ENCODE assay signal across 8 mouse cellular contexts in genomic region chr13:28419950-28420381, GRCm38 (mm10).
DNase-seq lines count a peak whose midpoint lies in the region; ATAC-seq and TF ChIP-seq lines count a peak whose summit lies in the region.

No protein-coding gene starts in this region.

- TF ChIP-seq POLR2A in limb, embryonic 14.5 days (IDR thresholded peaks at IDR 0.05; ENCODE audit: borderline replicate concordance, extremely low read depth, insufficient read depth, insufficient read length): no peak
- peak; percentile 86 for TF ChIP-seq POLR2A in myocyte (IDR thresholded peaks at IDR 0.05; ENCODE audit: insufficient read length, low read depth)
- peak; percentile 68; the same call in 1 of the 2 replicates for TF ChIP-seq POLR2A in thymus, adult 2 months (IDR thresholded peaks at IDR 0.05; ENCODE audit: control insufficient read depth, extremely low read depth, insufficient read depth, low read length, poor library complexity)

- no peaks in the 10 kb centered on the region for H3K9me3 ChIP-seq in liver, embryonic 11.5 days (ENCODE audit: control insufficient read depth, low read length)
- H3K9me3 ChIP-seq in kidney, embryonic 16.5 days (ENCODE audit: low read length): no peaks in the 10 kb centered on the region
- H3K9me3 ChIP-seq in limb, embryonic 14.5 days (ENCODE audit: control insufficient read depth, low read length): no peaks in the 10 kb centered on the region

- peaks cover 28% of the 10 kb centered on the region for H3K79me2 ChIP-seq in myocyte (ENCODE audit: control insufficient read depth, insufficient read depth)

- H3K9ac ChIP-seq in liver, embryonic 11.5 days (ENCODE audit: low read depth, low read length): no peak overlapping the region
- H3K9ac ChIP-seq in kidney, embryonic 16.5 days (replicated peaks; ENCODE audit: low read length): 0 out of 2 replicates have a peak overlapping the region, but pooled peaks have one; percentile 27
- H3K9ac ChIP-seq in limb, embryonic 14.5 days (ENCODE audit: low read depth, low read length, severe bottlenecking): no peak overlapping the region

- WGBS in liver, embryonic 11.5 days: 58% methylated on average over 16 of the region's 16 CpGs
- 39% methylated on average over 16 of the region's 16 CpGs for WGBS in kidney, embryonic 16.5 days
- 44% methylated on average over 16 of the region's 16 CpGs for WGBS in limb, embryonic 14.5 days
- WGBS in thymus, adult 2 months: 13% methylated on average over 16 of the region's 16 CpGs

- DNase-seq in liver: peak; percentile 29
- no peak for DNase-seq in liver, embryonic 11.5 days (ENCODE audit: low spot score)
- peak; percentile 21 for DNase-seq in embryo, embryonic 10.5 days (ENCODE audit: low spot score)
- DNase-seq in heart, adult 9 months (ENCODE audit: low spot score in 2 of 2): peak; percentile 48 to 55
- no peak for DNase-seq in limb, embryonic 14.5 days (ENCODE audit: low spot score)
- DNase-seq in thymus, adult 2 months: peak; percentile 75

- H3K4me1 ChIP-seq in liver, embryonic 11.5 days (replicated peaks; ENCODE audit: control insufficient read depth, insufficient read depth, low read length): peaks cover 9% of the 10 kb centered on the region
- peaks cover 53% of the 10 kb centered on the region for H3K4me1 ChIP-seq in kidney, embryonic 16.5 days (ENCODE audit: insufficient read depth, low read length)
- peaks cover 40% of the 10 kb centered on the region for H3K4me1 ChIP-seq in limb, embryonic 14.5 days (ENCODE audit: control insufficient read depth, insufficient read depth, low read length)
- H3K4me1 ChIP-seq in thymus, adult 2 months (replicated peaks; ENCODE audit: control insufficient read depth, insufficient read depth, low read length): peaks cover 32% of the 10 kb centered on the region

- peak overlapping the region; percentile 88 for H3ac ChIP-seq in myocyte (ENCODE audit: control insufficient read depth, insufficient read length)

- H3K27me3 ChIP-seq in liver, embryonic 11.5 days (replicated peaks; ENCODE audit: control insufficient read depth, insufficient read depth, low read length): no peaks in the 10 kb centered on the region
- no peaks in the 10 kb centered on the region for H3K27me3 ChIP-seq in kidney, embryonic 16.5 days (ENCODE audit: insufficient read depth, low read length)
- H3K27me3 ChIP-seq in limb, embryonic 14.5 days (ENCODE audit: control insufficient read depth, insufficient read depth, low read length): no peaks in the 10 kb centered on the region
- no peaks in the 10 kb centered on the region for H3K27me3 ChIP-seq in myocyte (ENCODE audit: control insufficient read depth, insufficient read depth, insufficient read length)
- H3K27me3 ChIP-seq in thymus, adult 2 months (ENCODE audit: control insufficient read depth, insufficient read depth, low read length): no peaks in the 10 kb centered on the region

- no peak for TF ChIP-seq CTCF in thymus, adult 2 months (IDR thresholded peaks at IDR 0.05; ENCODE audit: borderline replicate concordance, control insufficient read depth, extremely low read depth, insufficient read depth, low read length, poor library complexity)

- no peak overlapping the region for H3K4me2 ChIP-seq in liver, embryonic 11.5 days
- H3K4me2 ChIP-seq in kidney, embryonic 16.5 days (replicated peaks; ENCODE audit: low read depth, low read length): peak overlapping the region; percentile 51
- peak overlapping the region; percentile 25; the same call in 1 of the 2 replicates for H3K4me2 ChIP-seq in limb, embryonic 14.5 days (replicated peaks; ENCODE audit: low read depth, low read length, severe bottlenecking)
- peak overlapping the region; percentile 79 for H3K4me2 ChIP-seq in myocyte (ENCODE audit: low read depth)

- H3K27ac ChIP-seq in liver, embryonic 11.5 days (ENCODE audit: low read depth, low read length): no peak overlapping the region
- H3K27ac ChIP-seq in kidney, embryonic 16.5 days (ENCODE audit: low read length): 0 out of 2 replicates have a peak overlapping the region, but pooled peaks have one; percentile 49
- no peak overlapping the region for H3K27ac ChIP-seq in limb, embryonic 14.5 days (replicated peaks; ENCODE audit: low read depth, low read length)
- H3K27ac ChIP-seq in thymus, adult 2 months (ENCODE audit: control insufficient read depth, insufficient read depth, low read length): peak overlapping the region; percentile 98

- no peaks in the 10 kb centered on the region for H3K36me3 ChIP-seq in liver, embryonic 11.5 days (ENCODE audit: control insufficient read depth, insufficient read depth, low read length)
- no peaks in the 10 kb centered on the region for H3K36me3 ChIP-seq in kidney, embryonic 16.5 days (ENCODE audit: insufficient read depth, low read length)
- H3K36me3 ChIP-seq in limb, embryonic 14.5 days (ENCODE audit: control insufficient read depth, insufficient read depth, low read length): no peaks in the 10 kb centered on the region
- no peaks in the 10 kb centered on the region for H3K36me3 ChIP-seq in myocyte (ENCODE audit: control insufficient read depth, insufficient read depth)
- H3K36me3 ChIP-seq in thymus, adult 2 months (ENCODE audit: control insufficient read depth, insufficient read depth, low read length): no peaks in the 10 kb centered on the region

- ATAC-seq in liver, embryonic 11.5 days (replicated peaks; ENCODE audit: low FRiP score): no peak
- no peak for ATAC-seq in kidney, embryonic 16.5 days (ENCODE audit: low FRiP score, low TSS enrichment)
- no peak for ATAC-seq in limb, embryonic 14.5 days (ENCODE audit: low FRiP score, low read depth)

- no peak overlapping the region for H3K4me3 ChIP-seq in liver, embryonic 11.5 days (ENCODE audit: low read depth, low read length)
- H3K4me3 ChIP-seq in kidney, embryonic 16.5 days (ENCODE audit: low read length): peak overlapping the region; percentile 20; the same call in 1 of the 2 replicates
- H3K4me3 ChIP-seq in limb, embryonic 14.5 days (replicated peaks; ENCODE audit: low read length): no peak overlapping the region
- peak overlapping the region; percentile 81 for H3K4me3 ChIP-seq in myocyte
- H3K4me3 ChIP-seq in thymus, adult 2 months (ENCODE audit: control insufficient read depth, insufficient read depth, low read length): peak overlapping the region; percentile 64

TF ChIP-seq in myocyte, 11 proteins besides CTCF, POLR2A, EP300 and RAD21:
- TF ChIP-seq E2F4 (IDR thresholded peaks at IDR 0.05; ENCODE audit: insufficient read depth) (no peak), SRF (IDR thresholded peaks at IDR 0.05; ENCODE audit: control insufficient read depth, insufficient read length, low read depth) (peak; percentile 82), TCF3 (IDR thresholded peaks at IDR 0.05; ENCODE audit: insufficient read length, low read depth) (no peak), TCF12 (IDR thresholded peaks at IDR 0.05; ENCODE audit: insufficient read depth, poor library complexity, severe bottlenecking) (no peak), MAX (IDR thresholded peaks at IDR 0.05; ENCODE audit: low read depth) (peak; percentile 69), MYOD1 (IDR thresholded peaks at IDR 0.05; ENCODE audit: control insufficient read depth in 1 of 3, insufficient read length in 2 of 3, low read depth in 2 of 3) (peak in 2 of 3 experiments; percentile 48 to 75), USF1 (IDR thresholded peaks at IDR 0.05; ENCODE audit: low read depth) (peak; percentile 89), CEBPB (IDR thresholded peaks at IDR 0.05; ENCODE audit: insufficient read depth, poor library complexity, severe bottlenecking) (peak; percentile 82), MYOG (IDR thresholded peaks at IDR 0.05; ENCODE audit: control insufficient read depth in 1 of 3, insufficient read depth in 1 of 3, insufficient read length in 2 of 3, low read depth in 2 of 3) (peak in 2 of 3 experiments; percentile 61 to 86), POLR2AphosphoS2 (IDR thresholded peaks at IDR 0.05; ENCODE audit: insufficient read length, low read depth) (peak; percentile 88), REST (IDR thresholded peaks at IDR 0.05; ENCODE audit: insufficient read depth, insufficient read length) (no peak)
TF ChIP-seq in myocyte: peak in this region for 7.

Comparison
In these comparisons a context has a peak if more than half of its experiments do, and no peak if none do; other contexts are left out.
1. DNase-seq: peak in liver (single experiment), embryo, embryonic 10.5 days (single experiment), heart, adult 9 months (2 of 2) and thymus, adult 2 months (single experiment); none in liver, embryonic 11.5 days (single experiment) and limb, embryonic 14.5 days (single experiment).
2. H3K27ac ChIP-seq: peak in kidney, embryonic 16.5 days (single experiment) and thymus, adult 2 months (single experiment); none in liver, embryonic 11.5 days (single experiment) and limb, embryonic 14.5 days (single experiment).
3. H3K4me3 ChIP-seq: peak in kidney, embryonic 16.5 days (single experiment), myocyte (single experiment) and thymus, adult 2 months (single experiment); none in liver, embryonic 11.5 days (single experiment) and limb, embryonic 14.5 days (single experiment).